Mouse (Mus musculus) mouse embryonic stem cell (cell line): Measurements from ENCODE around the gene Mip.
"Not testable (repeated sequence)": the region's sequence is repeated elsewhere in the genome, so short reads cannot be mapped to it uniquely, and the experiment has no call there.

ENCODE experiments used
- in situ Hi-C, 2 experiments: fragments of 300-500 bp; cut with MboI; formaldehyde crosslinking; loops; 1 replicate in 1 of 2; 3 replicates in 1 of 2; pipeline ENCODE4 v1.14.3; 2019 to 2020; ENCODE audit warnings: low sequenced_read_pairs in 2 of 2, low pct_unique_long_range_greater_than_20kb in 1 of 2, mixed read lengths in 1 of 2; ENCODE audit not compliant: unreplicated experiment in 1 of 2

The Mip gene

GRCm38 (mm10) chr10:128236321-128236720 lies 10.7 kb downstream of the Mip start:
- in situ Hi-C loops, result no loop called here

- in situ Hi-C loops, result no loop called here
These were observed 12.3 kb downstream of the Mip start for GRCm38 (mm10) chr10:128237807-128238480.

GRCm38 (mm10) chr10:128239140-128239539 lies 13.5 kb downstream of the Mip start:
- in situ Hi-C loops, result no loop called here

- in situ Hi-C loops, result no loop called here
These were observed 14.5 kb downstream of the Mip start for GRCm38 (mm10) chr10:128240131-128240530.

- in situ Hi-C loops, result no loop called here
These were observed 17.6 kb downstream of the Mip start for GRCm38 (mm10) chr10:128243252-128243651.

GRCm38 (mm10) chr10:128244121-128244520 lies 18.5 kb downstream of the Mip start:
- in situ Hi-C loops, result no loop called here

GRCm38 (mm10) chr10:128247020-128247732 lies 21.5 kb downstream of the Mip start:
- in situ Hi-C loops, result no loop called here

GRCm38 (mm10) chr10:128250565-128250964 lies 24.9 kb downstream of the Mip start:
- in situ Hi-C loops, result no loop called here

GRCm38 (mm10) chr10:128253677-128254255 lies 28.1 kb downstream of the Mip start, which contains the start of gene Apon:
Gene Apon (plus strand): TSS chr10:128254096.
- in situ Hi-C loops, result no loop called here

- in situ Hi-C loops, result no loop called here
These were observed 30.3 kb downstream of the Mip start for GRCm38 (mm10) chr10:128255925-128256324.

- in situ Hi-C loops, result no loop called here
These were observed 30.7 kb downstream of the Mip start for GRCm38 (mm10) chr10:128256328-128256727.

GRCm38 (mm10) chr10:128258953-128259352 lies 33.3 kb downstream of the Mip start:
- in situ Hi-C loops, result no loop called here

- in situ Hi-C loops, result no loop called here
These were observed 34.3 kb downstream of the Mip start for GRCm38 (mm10) chr10:128259946-128260345.

GRCm38 (mm10) chr10:128260376-128260775 lies 34.7 kb downstream of the Mip start:
- in situ Hi-C loops, result not testable (repeated sequence)

- in situ Hi-C loops, result no loop called here
These were observed 36.7 kb downstream of the Mip start for GRCm38 (mm10) chr10:128262300-128262699.

GRCm38 (mm10) chr10:128263393-128264310 lies 38.0 kb downstream of the Mip start:
- in situ Hi-C loops, result no loop called here

GRCm38 (mm10) chr10:128268371-128268770 lies 42.7 kb downstream of the Mip start, which contains the start of gene Apof:
Gene Apof (plus strand): TSS chr10:128268671.
- in situ Hi-C loops, result no loop called here

GRCm38 (mm10) chr10:128269206-128269910 lies 43.7 kb downstream of the Mip start:
- in situ Hi-C loops, result no loop called here
